Mouse (Mus musculus): ENCODE results near the gene Esrra.
"Not testable (repeated sequence)": the region's sequence is repeated elsewhere in the genome, so short reads cannot be mapped to it uniquely, and the experiment has no call there.

Esrra gene

DNA sequence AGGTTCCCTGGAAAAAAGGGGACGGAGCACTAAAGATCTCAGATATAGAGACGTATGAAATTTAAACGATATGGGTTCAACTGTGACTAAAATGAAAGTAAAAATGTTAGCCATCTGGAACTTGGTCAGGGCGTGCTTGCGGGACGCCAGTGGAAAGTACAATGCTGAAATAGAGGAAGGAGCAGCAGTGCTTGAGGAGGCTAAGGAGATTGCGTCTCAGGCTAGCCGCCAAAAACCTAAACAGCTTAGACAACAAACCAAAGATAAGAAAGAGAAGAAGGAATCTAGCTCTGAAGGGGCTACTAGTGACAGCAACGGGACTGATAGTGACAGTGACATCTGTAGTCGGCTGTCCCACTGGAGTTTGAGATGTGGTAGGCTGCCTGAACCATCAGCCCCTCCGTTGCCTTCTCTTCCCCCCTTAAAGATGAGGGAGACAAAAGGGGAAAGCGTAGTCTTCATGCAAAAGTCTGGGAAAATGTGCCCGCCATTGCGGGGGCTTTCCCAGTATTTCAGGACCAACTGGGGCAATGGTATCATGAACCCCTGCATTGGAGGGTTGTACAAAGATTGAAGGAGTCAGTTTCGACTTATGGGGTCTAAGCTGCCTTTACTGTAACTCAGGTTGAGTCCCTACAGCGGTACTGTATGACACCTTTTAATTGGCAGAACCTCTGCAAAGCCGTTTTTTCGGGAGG, 25.9 kb downstream of the Esrra start:
- DNase-seq, result not testable (repeated sequence)

DNA sequence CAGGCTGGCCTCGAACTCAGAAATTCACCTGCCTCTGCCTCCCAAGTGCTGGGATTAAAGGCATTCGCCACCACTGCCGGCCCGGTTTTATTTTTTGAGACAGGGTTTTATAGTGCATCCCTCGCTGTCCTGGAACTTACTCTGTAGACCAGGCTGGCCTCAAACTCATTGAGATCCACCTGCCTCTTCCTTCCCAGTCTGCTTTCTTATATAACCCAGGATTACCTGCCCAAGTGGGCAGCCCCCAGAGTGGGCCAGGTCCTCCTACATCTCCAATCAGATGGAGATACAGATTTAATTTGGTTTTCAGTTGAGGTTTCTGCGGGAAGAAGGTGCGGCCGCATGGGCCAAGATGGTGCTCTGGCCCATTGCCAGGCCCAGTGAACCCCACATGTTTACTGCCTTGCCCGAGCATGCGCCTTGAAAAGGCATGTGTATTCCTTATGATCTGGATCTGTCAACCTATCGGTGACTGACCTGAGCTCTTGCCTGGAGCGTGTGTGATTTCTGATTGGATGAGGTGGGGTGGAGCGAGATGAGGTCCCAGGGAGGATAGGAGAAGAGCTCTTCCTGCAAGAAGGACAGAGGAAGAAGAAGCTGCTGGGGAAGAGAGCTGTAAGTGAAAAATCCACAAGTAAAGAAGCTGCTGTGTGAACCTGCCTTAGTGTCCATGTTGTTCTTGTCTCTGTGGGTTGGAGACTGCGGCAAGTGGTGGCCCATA, 27.7 kb downstream of the Esrra start:
- DNase-seq, result no peak

DNA sequence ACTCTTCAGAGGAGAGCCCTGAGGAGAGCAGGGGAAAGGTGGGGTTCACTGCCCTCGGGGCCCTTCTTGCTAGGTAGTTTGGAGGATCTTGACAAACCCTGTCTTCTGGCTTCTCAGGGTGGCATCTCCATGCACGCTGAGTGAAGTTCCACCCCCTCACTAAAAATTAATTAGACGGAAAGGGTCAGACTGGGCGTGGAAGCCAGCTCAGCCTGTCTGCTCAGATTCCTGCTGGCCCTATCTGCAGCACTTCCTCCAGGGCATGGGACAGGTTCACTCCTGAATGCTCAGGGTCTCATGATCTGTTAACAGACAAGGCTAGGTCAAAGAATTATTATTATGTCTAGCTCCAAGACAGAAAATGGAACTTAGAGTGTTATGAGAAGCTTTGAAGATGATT, 29.1 kb downstream of the Esrra start:
- peak; percentile 70 for DNase-seq

DNA sequence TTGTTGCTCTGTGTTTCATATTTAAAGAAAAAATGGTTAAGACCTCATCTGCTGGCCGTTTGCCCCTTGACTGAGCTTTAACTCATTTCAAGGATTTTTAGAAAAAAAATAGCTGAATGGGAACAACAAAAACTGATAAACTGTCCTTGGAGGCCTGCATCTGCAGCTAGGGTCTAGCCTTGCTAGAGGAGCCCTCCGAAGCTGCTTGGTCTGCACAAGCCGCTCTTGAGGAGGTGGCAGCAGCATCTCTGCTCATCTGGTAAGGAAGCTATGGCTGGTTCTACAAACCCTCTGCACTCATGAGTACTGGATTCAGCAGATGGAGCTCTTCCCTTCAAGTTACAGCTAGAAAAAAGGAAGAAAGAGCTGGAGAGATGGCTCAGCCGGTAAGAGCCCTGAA, 43.6 kb downstream of the Esrra start:
- DNase-seq, result no peak

DNA sequence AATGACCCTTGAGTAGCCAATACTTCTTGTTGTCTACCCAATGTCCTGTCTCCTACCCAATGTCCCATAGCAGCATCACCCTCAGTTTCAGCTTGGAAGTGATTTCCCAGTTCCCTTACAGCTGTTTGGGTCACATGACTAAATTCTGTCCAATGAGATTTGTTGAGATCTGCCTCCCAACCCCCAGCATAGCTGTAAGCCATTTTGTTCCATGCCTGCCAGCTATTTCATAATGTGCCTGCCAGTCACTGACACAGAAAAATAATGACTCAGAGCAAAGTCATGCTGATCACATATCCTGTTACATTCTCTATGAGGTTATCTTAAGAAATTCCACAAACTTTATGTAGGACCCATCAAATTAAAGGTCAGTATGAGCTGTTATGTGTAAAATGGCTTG, 44.8 kb downstream of the Esrra start:
- no peak for DNase-seq

DNA sequence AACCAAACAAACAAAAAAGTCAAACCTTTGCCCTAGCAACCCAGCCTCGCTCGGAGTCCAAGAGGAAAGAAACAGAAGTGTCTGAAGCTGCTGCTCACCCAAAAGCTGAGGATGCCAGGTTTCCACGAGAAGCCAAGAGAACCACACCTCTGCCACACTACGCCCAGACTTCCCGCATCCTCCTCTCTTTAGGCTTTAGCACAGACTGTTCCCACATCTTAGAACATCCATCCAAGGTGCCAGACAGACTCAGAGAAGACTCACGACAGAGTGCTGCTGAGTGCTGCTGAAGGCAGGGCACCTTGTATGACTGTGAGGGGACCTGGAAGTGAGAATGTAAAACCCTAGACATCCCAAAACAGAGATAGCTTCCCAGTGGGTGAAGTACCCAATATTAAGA, 45.8 kb downstream of the Esrra start:
- DNase-seq, result no peak

DNA sequence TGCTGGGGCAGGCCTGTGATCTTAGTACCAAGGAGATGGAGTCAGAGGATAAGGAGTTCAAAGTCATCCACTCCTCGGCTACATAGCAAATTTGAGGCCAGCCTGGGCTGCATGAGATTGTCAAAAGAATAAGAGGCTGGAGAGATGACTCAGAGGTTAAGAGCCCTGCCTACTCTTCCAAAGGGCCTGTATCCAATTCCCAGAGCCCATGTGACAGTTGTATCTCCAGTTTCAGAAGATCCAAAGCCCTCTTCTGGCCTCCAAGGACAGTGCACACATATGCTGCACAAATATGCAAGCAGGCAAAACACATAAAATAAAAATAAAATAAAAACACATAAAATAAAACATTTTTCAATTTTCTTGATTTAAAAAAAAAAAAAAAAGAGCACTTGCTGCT, 47.4 kb downstream of the Esrra start:
- no peak for DNase-seq

DNA sequence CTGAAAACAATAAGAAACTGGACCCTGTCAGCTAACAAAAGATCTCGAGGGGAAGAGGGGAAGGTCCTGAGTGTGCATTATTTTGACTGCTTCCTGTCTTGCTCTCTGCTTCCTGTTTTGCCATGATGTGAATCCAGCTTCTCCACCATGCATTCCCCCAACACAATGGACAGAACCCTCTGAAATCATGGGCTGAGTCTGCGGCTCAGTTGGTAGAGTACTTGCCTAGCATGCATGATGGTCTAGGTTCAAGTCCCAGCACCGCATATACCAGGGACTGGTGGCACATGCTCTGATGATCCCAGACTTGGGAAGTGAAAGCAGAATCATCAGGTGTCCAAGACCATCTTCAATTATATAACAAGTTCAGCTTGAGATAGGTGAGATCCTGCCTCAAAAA, 48.9 kb downstream of the Esrra start:
- DNase-seq, result no peak

DNA sequence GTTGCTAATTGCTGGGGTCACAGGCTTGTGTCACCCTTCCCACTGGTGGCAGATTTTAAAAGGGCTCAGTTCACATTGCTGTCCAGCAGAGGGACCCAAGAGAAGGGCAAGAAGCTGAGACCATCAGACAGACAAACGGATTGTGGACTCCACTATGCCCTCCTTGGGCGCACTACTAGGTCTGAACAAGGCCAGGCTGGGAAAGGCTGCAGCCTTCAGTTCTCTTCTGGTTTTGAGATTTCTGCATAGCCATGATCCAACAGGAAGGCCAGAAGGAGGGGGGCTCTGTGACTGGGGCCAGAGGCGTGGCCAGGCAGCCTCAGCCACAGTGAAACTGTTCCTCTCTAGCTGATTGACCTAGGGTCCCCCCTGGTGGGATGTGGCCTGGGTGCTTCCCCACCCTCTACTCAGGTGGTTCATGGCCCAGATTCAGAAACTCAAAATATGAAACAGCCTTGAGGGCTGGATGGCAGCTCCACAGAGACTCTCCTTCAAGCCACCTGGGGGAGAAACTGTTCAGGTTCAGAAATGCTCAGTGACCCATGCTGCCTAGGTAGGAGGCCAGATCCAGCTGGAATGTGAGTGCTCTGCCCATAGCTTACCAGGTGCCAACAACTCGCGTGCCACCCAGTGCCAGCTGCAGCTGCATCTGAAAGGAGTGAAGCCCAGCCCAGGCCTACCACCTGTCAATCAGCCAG, 49.9 kb downstream of the Esrra start:
- peak; percentile 96 for DNase-seq

DNA sequence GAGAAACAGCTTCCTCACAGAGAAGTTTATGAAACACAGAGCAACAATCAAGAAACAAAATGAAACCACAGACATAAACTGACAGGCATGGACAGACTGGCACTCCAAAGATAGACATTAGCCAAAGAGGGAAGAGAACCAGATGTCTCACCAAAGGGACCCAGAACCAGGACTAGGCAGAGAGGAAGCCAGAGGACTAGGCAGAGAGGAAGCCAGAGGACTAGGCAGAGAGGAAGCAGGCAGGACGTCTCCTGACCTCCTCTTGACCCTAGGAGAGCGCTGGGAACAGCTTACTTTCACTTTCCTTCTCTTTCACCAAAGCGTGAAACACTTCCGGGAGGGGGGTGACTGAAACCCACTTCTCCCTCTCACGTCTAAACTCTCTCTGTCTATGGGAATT, 52.3 kb downstream of the Esrra start:
- DNase-seq, result peak; percentile 84

DNA sequence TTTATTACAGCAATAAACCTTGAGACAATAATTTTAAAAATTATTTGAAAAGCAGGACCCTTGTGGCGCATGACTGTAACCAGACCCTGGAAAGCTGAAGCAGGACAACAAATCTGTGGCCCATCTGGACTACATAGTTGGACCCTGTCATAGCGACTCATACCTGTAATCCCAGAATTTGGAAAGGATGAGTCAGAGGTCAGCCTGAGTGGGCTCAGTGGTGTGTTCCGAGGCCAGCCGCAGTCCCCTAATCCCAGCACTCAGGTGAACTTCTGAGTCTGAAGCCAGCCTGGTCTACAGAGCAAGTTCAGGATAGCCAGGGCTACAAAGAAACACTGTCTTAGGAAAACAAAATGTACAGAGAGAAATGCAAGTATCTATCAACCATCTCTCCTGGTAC, 60.2 kb downstream of the Esrra start:
- DNase-seq, result no peak
